Mouse (Mus musculus) CD4-positive naive resting alpha-beta T cell, adult 76 days (primary cell): ENCODE data around the gene Olfr898. TPM values are rescaled to one million over a fixed set of nuclear protein-coding genes. Genes with fewer than 3 reads are reported as not detected.

Source experiments
- total RNA-seq: library from RNA; stranded (reverse); gene quantifications from one replicate; pipeline ENCODE4 v1.2.4, GENCODE M21; 2023

Gene Olfr898
- total RNA-seq, result not detected

GRCm38 (mm10) chr9:38348111-38348510, at the start of gene Olfr898:
Gene Olfr898 (plus strand): TSS chr9:38348411.

GRCm38 (mm10) chr9:38328760-38329159, 19.5 kb upstream of the Olfr898 start, which contains the start of gene Olfr25:
Gene Olfr25 (plus strand): TSS chr9:38329060.

GRCm38 (mm10) chr9:38366596-38366995, 18.4 kb downstream of the Olfr898 start, which contains the start of gene Olfr250:
Gene Olfr250 (plus strand): TSS chr9:38366896.

GRCm38 (mm10) chr9:38376786-38377185, 28.6 kb downstream of the Olfr898 start, which contains the start of gene Olfr251:
Gene Olfr251 (plus strand): TSS chr9:38377086.

GRCm38 (mm10) chr9:38401398-38401797, 53.2 kb downstream of the Olfr898 start, which contains the start of gene Olfr147:
Gene Olfr147 (plus strand): TSS chr9:38401698.

Other genes starting within 250 kb of the Olfr898 start
- gene Olfr888, start 240.3 kb upstream of the Olfr898 start, total RNA-seq, result not detected
- gene Olfr889, start 233.2 kb upstream of the Olfr898 start, total RNA-seq, result not detected
- not detected for gene Olfr890, start 205.9 kb upstream of the Olfr898 start, total RNA-seq
- not detected for gene Olfr891, start 167.6 kb upstream of the Olfr898 start, total RNA-seq
- gene Olfr893, start 140.0 kb upstream of the Olfr898 start, total RNA-seq, result not detected
- not detected for gene Olfr894, start 130.4 kb upstream of the Olfr898 start, total RNA-seq
- gene Olfr143, start 95.6 kb upstream of the Olfr898 start, total RNA-seq, result not detected
- gene Olfr895, start 80.6 kb upstream of the Olfr898 start, total RNA-seq, result not detected
- gene Olfr896-ps1, start 57.3 kb upstream of the Olfr898 start, total RNA-seq, result not detected
- not detected for gene Olfr25, start 19.4 kb upstream of the Olfr898 start, total RNA-seq
- not detected for gene Olfr250, start 18.5 kb downstream of the Olfr898 start, total RNA-seq
- gene Olfr251, start 28.7 kb downstream of the Olfr898 start, total RNA-seq, result not detected
- not detected for gene Olfr147, start 53.3 kb downstream of the Olfr898 start, total RNA-seq
- gene Olfr901, start 81.0 kb downstream of the Olfr898 start, total RNA-seq, result not detected
- not detected for gene Olfr902, start 99.2 kb downstream of the Olfr898 start, total RNA-seq
- gene Olfr904, start 114.7 kb downstream of the Olfr898 start, total RNA-seq, result not detected
- not detected for gene Olfr905, start 122.7 kb downstream of the Olfr898 start, total RNA-seq
- gene Olfr906, start 138.7 kb downstream of the Olfr898 start, total RNA-seq, result not detected
- not detected for gene Olfr907, start 147.4 kb downstream of the Olfr898 start, total RNA-seq
- not detected for gene Olfr911-ps1, start 173.2 kb downstream of the Olfr898 start, total RNA-seq
- not detected for gene Olfr910, start 189.4 kb downstream of the Olfr898 start, total RNA-seq
- gene Olfr912, start 231.8 kb downstream of the Olfr898 start, total RNA-seq, result not detected
- gene Olfr913, start 244.3 kb downstream of the Olfr898 start, total RNA-seq, result not detected